Mouse (Mus musculus) cerebellum, adult 2 months (tissue): ENCODE measurements at regions not wholly inside any gene's neighbourhood (a gene's known extent, or its start where the extent isn't known, plus 50 kb on each side); places are given as distances from the start of the nearest gene placed in this dataset.

Experiments used
- DNase-seq, 2 experiments: peaks; one replicate each; pipeline ENCODE4 v3.0.0; 2021
- H3K27ac ChIP-seq: fragments of 200-500 bp; 2 replicates; pipeline ENCODE4 v1.5.1; 2012; ENCODE audit warnings: low read length, control low read depth, inconsistent platforms; ENCODE audit not compliant: insufficient read depth
- H3K27me3 ChIP-seq: fragments of 200-500 bp; 2 replicates; pipeline ENCODE4 v1.6.1; 2012; ENCODE audit warnings: inconsistent platforms, mild to moderate bottlenecking, low read length, moderate library complexity; ENCODE audit not compliant: control insufficient read depth, insufficient read depth
- H3K4me1 ChIP-seq: fragments of 200-500 bp; 2 replicates; pipeline ENCODE4 v1.6.1; 2011; ENCODE audit warnings: low read length; ENCODE audit not compliant: control insufficient read depth, insufficient read depth
- H3K4me3 ChIP-seq: fragments of 200-500 bp; replicated peaks from 2 replicates; pipeline ENCODE3; 2011; ENCODE audit warnings: mild to moderate bottlenecking, low read depth, low read length, control low read depth; ENCODE audit not compliant: insufficient read depth
- CTCF ChIP-seq: fragments of 200-500 bp; IDR thresholded peaks from 2 replicates; pipeline ENCODE4 v1.5.1; 2011; ENCODE audit warnings: low read depth, mild to moderate bottlenecking, control low read depth, low read length, moderate library complexity, borderline replicate concordance; ENCODE audit not compliant: insufficient read depth
- POLR2A ChIP-seq: fragments of 200-500 bp; IDR thresholded peaks from 2 replicates; pipeline ENCODE4 v1.6.1; 2011; ENCODE audit warnings: low read length, control low read depth, borderline replicate concordance; ENCODE audit not compliant: insufficient read depth
- whole genome bisulfite sequencing: fragments of 180-500 bp; shearing (Covaris S2); methylation state at CpG from one replicate; pipeline ENCODE4 v1.1.7; 2018; 5-methylcytosine and 5-hydroxymethylcytosine counted together

- H3K27ac ChIP-seq = no peak overlapping the region
- no peak for DNase-seq
- no peak overlapping the region for H3K4me3 ChIP-seq
- no peaks in the 10 kb centered on the region for H3K27me3 ChIP-seq
- TF ChIP-seq CTCF (no peak), POLR2A (no peak)
- H3K4me1 ChIP-seq = no peaks in the 10 kb centered on the region
Observed at GRCm38 (mm10) chr2:117804686-117805085, 307.0 kb upstream of the Thbs1 start.

GRCm38 (mm10) chr2:117807121-117807520 lies 304.6 kb upstream of the Thbs1 start:
- TF ChIP-seq POLR2A (no peak), CTCF (no peak)
- DNase-seq = no peak
- Histone ChIP-seq H3K4me3 (no peak overlapping the region), H3K4me1 (no peaks in the 10 kb centered on the region), H3K27me3 (no peaks in the 10 kb centered on the region), H3K27ac (no peak overlapping the region)
- WGBS = 100% methylated on average over 3 of the region's 3 CpGs

- H3K27ac ChIP-seq = no peak overlapping the region
- no peaks in the 10 kb centered on the region for H3K4me1 ChIP-seq
- WGBS = 43% methylated on average over 1 of the region's 1 CpGs
- no peak for TF ChIP-seq POLR2A
- no peak for TF ChIP-seq CTCF
- DNase-seq = no peak
- H3K4me3 ChIP-seq = no peak overlapping the region
- no peaks in the 10 kb centered on the region for H3K27me3 ChIP-seq
Observed at GRCm38 (mm10) chr2:117811506-117811905, 300.2 kb upstream of the Thbs1 start.

DNA sequence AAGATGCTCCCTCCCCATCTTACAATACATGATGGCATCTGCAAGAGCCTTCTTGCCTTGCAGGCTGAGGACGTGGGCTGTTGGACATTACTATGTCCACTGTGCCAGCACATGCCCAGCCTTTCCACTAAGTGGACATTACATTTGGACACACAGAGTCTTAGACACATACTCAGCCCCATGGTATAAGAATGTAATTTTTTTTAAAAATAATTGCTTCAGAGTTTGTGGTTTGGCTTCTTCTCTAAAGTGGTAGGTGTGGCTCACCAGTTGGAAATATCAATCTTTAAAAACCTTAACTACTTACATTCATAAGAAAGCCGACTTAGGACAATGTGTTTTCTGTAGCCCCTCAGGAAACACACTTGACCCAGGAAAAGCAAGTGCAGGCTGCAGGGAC lies 299.7 kb upstream of the Thbs1 start:
- no peak for DNase-seq
- TF ChIP-seq POLR2A (no peak), CTCF (no peak)
- no peak overlapping the region for H3K27ac ChIP-seq

DNA sequence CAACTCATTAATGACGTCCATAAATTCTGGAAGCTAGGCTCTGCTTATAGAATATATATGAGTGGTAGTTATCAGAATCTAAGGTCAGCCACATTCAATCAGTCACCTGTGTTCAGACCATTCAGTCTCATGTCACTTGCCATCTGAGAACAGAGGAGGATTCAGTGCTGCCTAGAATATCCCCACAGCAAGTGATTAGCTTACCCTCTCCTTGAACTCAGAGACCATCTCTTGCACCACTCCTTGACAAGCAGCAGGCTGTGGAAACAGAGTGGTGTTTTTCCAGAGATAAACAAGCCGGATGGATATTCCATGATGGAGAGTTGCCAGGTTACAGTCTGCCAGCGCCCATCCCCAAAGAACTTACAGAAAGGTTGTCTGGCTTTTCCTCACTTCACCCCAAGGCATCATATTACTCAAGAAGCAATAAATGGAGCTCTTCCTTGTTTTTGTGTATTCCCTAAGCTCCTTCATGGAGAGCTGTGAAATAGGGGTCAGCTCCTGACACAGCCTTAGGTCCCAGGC lies 291.9 kb upstream of the Thbs1 start:
- no peak for TF ChIP-seq POLR2A
- no peak for TF ChIP-seq CTCF
- no peak overlapping the region for H3K4me3 ChIP-seq
- no peaks in the 10 kb centered on the region for H3K4me1 ChIP-seq
- no peaks in the 10 kb centered on the region for H3K27me3 ChIP-seq
- WGBS = 53% methylated on average over 3 of the region's 3 CpGs
- no peak for DNase-seq
- H3K27ac ChIP-seq = no peak overlapping the region

More for the DNA sequence above, 299.7 kb upstream of the Thbs1 start:
- 84% methylated on average over 2 of the region's 2 CpGs for WGBS
- no peak overlapping the region for H3K4me3 ChIP-seq
- H3K27me3 ChIP-seq = no peaks in the 10 kb centered on the region
- H3K4me1 ChIP-seq = no peaks in the 10 kb centered on the region

- Histone ChIP-seq H3K27ac (no peak overlapping the region), H3K4me1 (no peaks in the 10 kb centered on the region), H3K4me3 (no peak overlapping the region), H3K27me3 (no peaks in the 10 kb centered on the region)
- DNase-seq = no peak
- TF ChIP-seq POLR2A (no peak), CTCF (no peak)
Observed at GRCm38 (mm10) chr2:117820708-117821107, 291.0 kb upstream of the Thbs1 start.

GRCm38 (mm10) chr2:117825088-117825487 lies 286.6 kb upstream of the Thbs1 start:
- Histone ChIP-seq H3K4me1 (no peaks in the 10 kb centered on the region), H3K27ac (no peak overlapping the region), H3K4me3 (no peak overlapping the region), H3K27me3 (no peaks in the 10 kb centered on the region)
- TF ChIP-seq POLR2A = no peak
- no peak for TF ChIP-seq CTCF
- no peak for DNase-seq
- WGBS = 57% methylated on average over 8 of the region's 8 CpGs

- Histone ChIP-seq H3K4me1 (no peaks in the 10 kb centered on the region), H3K27ac (no peak overlapping the region), H3K27me3 (no peaks in the 10 kb centered on the region), H3K4me3 (no peak overlapping the region)
- no peak for DNase-seq
- 85% methylated on average over 3 of the region's 3 CpGs for WGBS
- no peak for TF ChIP-seq POLR2A
- TF ChIP-seq CTCF = no peak
Observed at GRCm38 (mm10) chr2:117827278-117827677, 284.4 kb upstream of the Thbs1 start.

DNA sequence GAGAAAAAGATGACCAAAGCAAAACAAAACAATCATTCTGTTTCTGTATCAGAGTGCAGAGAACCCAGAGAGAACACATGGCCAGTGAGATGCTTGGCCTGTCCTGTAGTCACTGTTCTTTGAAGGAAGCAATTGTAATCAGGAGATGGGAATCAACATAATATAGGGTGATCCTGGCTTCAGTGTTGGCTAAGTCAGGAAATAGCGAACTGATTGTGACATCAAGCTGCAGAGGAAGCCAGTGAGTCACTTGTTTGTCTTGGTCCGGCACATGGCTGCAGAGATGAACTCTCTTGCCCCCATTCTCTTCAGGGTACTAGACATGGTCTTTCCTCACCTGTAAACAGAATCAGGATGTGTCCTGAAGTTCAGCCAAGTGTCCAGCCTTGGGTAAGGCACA lies 273.3 kb upstream of the Thbs1 start:
- H3K27me3 ChIP-seq = no peaks in the 10 kb centered on the region
- H3K27ac ChIP-seq = no peak overlapping the region
- TF ChIP-seq POLR2A = no peak
- no peak for TF ChIP-seq CTCF
- WGBS = 75% methylated on average over 2 of the region's 2 CpGs
- DNase-seq = no peak
- no peak overlapping the region for H3K4me3 ChIP-seq
- no peaks in the 10 kb centered on the region for H3K4me1 ChIP-seq
